Mouse (Mus musculus): Measurements from ENCODE around the gene Ttc21a. TPM values are rescaled to one million over a fixed set of nuclear protein-coding genes. Genes with fewer than 3 reads are reported as not detected.
"Not testable (repeated sequence)": the region's sequence is repeated elsewhere in the genome, so short reads cannot be mapped to it uniquely, and the experiment has no call there.

Ttc21a gene
- total RNA-seq, 2 experiments from 2014 or later: 1.5 to 2.1 TPM

- no peak for ATAC-seq (replicated peaks; ENCODE audit: low FRiP score, poor library complexity, severe bottlenecking)
These were observed 50.9 kb downstream of the Ttc21a start for GRCm38 (mm10) chr9:119988304-119988703.

DNA sequence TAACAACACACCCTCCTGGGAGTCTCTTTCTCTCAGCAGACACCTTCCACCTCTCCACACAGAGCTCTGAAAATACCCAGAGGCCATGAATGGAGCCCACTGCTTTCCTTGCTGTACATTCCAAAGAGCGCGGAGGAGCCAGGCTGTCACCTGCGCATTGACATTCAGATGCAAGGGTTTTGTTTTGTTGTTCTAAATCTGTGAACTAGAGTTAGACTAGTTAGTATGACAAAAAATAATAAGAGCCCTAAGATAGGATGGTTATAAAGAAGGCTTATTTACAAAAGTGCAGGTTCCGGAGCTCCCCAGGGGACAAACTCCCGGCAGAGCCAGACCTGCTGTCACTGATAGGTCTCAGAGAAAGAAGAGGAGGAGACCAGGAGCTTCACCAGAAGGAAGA lies 53.9 kb downstream of the Ttc21a start:
- ATAC-seq (replicated peaks; ENCODE audit: low FRiP score, poor library complexity, severe bottlenecking): no peak

DNA sequence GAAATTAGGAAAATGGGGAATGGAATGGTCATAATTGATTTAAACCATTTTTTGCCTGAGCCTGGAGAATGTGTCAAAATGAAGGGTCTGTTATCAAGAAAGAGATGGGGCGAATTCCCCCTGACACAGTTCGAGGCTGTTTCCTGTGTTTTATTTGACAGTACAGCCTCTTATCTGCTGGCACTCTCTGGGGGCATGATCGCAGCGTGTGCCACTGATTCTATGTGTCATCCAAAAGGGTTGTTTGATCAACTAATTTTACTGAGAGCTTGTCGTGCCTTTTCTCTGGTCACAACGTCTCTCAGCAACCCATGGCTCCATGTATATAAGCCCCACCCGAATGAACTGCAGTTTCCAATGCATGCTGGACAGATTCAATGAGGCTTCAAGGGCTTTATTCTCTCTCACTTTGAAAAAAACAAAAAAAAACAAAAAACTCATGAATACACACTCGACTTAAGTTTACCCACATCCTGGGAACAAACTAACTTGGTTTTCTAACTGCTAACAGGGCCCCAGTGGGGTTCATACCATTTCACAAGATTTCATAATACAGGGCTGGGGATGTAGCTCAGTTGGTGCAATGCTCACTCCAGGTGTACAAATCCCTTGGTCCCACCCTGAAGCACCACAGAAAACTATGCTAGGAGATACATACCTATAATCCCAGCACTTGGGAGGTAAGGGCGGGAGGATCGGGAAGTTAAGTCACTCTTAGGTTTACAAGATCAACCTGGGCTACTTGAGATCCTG lies 55.9 kb downstream of the Ttc21a start:
- ATAC-seq (replicated peaks; ENCODE audit: low FRiP score, poor library complexity, severe bottlenecking): no peak

DNA sequence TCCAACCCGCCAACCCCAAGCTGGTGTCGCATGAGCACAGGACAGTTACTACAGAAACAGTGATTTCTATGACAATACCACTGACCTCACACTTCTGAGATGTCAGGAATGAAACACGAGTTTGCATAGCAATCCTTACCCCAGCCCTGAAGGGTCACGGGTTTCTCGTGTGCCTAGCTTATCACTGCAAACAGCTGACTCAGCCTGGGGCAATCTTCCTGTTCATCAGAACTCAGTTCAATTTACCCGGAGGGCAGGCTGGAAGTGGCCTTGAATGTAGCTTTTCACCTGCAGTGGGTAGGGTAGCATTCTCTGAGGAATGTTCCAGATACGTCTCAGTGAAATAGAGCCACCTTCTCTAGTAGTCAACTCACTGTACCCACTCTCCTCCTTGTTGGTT lies 56.8 kb downstream of the Ttc21a start:
- ATAC-seq (replicated peaks; ENCODE audit: low FRiP score, poor library complexity, severe bottlenecking): no peak

DNA sequence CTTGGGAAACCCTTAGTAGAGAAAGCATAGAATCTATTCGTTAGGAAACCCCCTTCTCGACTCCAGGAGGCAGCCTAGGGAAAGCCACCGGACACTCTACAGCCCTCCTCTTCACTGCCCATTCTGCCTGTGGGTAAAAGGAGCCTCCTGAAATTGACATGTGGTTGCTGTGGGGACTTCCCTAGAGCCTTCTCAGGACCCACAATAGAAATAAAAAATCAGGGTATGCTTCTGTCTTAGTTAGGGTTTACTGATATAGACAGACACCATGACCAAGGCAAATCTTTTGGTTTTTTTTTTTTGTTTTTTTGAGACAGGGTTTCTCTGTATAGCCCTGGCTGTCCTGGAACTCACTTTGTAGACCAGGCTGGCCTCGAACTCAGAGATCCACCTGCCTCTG lies 58.7 kb downstream of the Ttc21a start:
- ATAC-seq (replicated peaks; ENCODE audit: low FRiP score, poor library complexity, severe bottlenecking): no peak

DNA sequence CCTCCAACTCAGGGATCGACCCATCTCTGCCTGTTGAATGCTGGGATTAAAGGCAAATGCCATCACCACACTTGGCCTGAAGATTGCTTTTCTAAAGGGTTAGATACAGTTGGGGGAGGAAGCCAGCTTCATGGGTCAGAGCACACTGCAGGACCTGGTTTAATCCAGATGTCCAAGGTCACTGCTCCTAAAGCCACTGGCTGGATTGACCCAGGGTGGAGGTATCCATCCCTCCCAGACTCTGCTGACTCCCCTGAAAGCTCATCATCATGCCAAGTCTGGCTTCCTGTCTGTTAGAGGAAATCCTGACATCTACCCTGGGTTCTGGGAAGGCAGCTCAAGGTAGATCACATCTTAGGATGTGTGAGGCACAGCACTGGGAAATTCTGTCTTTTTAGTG lies 61.4 kb downstream of the Ttc21a start:
- ATAC-seq (replicated peaks; ENCODE audit: low FRiP score, poor library complexity, severe bottlenecking): no peak

DNA sequence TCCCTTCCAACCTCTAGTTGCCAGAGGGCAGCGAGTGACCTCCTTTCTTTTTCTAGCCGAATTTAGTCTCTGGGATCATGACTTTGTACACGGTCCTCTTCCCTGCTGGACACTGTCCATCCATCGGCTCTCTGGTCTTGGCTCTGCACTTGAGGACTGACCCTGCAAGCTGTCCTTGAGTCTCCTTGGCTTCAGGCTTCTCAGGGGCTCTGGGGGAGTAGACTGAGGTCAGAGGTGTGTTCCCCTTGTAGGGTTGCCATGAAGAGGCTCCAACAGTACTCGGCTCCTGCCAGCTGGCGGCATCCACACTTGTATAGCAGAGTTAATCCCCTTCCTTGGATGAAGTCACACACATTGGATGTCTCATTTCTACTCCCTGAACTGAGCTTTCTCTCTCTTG lies 62.2 kb downstream of the Ttc21a start:
- no peak for ATAC-seq (replicated peaks; ENCODE audit: low FRiP score, poor library complexity, severe bottlenecking)

- ATAC-seq (replicated peaks; ENCODE audit: low FRiP score, poor library complexity, severe bottlenecking): no peak
These were observed 63.4 kb downstream of the Ttc21a start for GRCm38 (mm10) chr9:120000761-120001160.

DNA sequence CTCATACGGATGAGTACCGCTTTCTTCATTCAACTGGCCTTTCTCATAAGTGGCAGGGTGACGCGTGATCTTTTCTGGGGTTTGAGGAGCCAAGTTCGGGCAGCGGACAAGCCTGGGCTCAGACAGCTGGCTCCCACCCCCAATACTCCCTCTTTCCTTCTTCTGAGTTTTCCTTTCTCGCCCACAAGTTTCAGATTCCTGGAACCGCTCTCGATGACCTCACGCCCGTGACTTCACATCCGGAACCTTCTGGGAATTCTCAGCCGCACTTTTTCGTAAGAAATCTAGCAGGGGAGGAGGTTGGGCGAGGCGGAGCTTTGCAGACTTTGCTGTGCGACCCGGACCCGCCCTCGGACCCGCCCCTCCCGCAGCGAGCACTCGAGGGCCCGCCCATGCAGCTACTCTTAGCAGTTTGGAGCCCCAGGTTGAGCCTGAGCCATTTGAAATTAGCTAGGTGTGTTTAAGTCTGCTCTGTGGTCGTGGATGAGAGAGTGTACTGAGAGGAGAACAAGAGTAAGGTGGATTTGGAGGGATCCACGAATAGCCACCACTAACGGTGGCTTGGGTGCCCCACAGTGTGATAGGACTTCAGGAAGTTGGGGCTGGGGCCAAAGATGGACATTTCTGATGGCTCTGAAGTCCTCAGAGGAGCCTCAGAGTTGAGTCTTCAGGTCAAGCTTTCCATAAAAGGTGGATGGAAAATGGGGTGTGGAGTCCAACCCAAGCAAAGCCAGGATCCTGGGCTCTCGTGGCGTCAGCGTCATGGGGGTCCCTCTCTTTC lies 64.7 kb downstream of the Ttc21a start:
- peak; percentile 63 for ATAC-seq (replicated peaks; ENCODE audit: low FRiP score, poor library complexity, severe bottlenecking)

GRCm38 (mm10) chr9:120002893-120003292 lies 65.5 kb downstream of the Ttc21a start:
- ATAC-seq (replicated peaks; ENCODE audit: low FRiP score, poor library complexity, severe bottlenecking): no peak

GRCm38 (mm10) chr9:120005936-120006335 lies 68.5 kb downstream of the Ttc21a start:
- ATAC-seq (replicated peaks; ENCODE audit: low FRiP score, poor library complexity, severe bottlenecking): no peak

DNA sequence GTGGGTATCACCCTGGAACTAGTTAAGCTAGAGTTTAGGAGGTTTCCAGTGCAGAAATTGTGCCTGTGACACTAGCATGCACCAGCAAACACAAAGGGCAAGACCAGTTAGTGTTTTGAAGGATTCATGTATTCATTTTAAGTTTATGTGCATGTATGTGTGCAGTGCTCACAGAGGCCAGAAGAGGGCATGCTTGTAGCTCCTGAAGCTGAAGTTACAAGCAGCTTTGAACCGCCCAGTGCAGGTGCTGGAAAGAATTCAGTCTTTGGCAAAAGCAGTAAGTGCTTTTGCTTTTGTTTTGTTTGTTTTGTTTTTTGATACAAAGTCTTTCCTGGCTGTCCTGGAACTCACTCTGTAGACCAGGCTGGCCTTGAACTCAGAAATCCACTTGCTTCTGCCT lies 70.4 kb downstream of the Ttc21a start:
- no peak for ATAC-seq (replicated peaks; ENCODE audit: low FRiP score, poor library complexity, severe bottlenecking)

DNA sequence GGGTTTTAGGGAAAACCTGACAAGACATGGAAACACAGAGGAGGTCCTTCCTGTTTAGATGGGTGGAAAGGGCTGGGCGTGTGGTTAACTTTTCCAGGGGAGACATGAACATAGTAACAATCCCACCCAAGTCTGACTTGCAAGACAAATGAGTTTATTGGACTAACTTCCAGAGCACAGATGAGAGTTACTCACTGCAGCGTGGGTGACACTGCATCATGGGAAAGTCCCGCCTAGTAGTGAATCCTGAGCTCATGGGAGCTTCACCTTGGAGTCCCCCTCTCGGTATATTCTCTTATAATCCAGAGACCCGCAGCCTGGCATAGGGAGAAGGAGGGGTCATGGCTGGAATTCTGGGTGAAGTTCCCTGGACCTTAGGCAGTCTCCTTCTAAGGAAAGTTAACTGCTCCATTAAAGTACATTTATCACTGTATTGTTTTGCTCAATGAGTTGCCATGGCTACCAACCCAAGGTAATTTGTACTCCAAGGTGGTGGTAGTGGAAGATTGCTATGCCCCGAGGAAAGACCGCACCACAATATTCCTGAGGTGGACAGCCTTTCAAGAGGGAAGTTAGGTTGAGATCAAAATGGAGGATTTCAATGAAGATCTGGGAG lies 71.9 kb downstream of the Ttc21a start:
- no peak for ATAC-seq (replicated peaks; ENCODE audit: low FRiP score, poor library complexity, severe bottlenecking)

GRCm38 (mm10) chr9:120009871-120010270 lies 72.5 kb downstream of the Ttc21a start:
- ATAC-seq (replicated peaks; ENCODE audit: low FRiP score, poor library complexity, severe bottlenecking): no peak

GRCm38 (mm10) chr9:120010781-120011511 lies 73.5 kb downstream of the Ttc21a start:
- ATAC-seq (replicated peaks; ENCODE audit: low FRiP score, poor library complexity, severe bottlenecking): peak; percentile 88

DNA sequence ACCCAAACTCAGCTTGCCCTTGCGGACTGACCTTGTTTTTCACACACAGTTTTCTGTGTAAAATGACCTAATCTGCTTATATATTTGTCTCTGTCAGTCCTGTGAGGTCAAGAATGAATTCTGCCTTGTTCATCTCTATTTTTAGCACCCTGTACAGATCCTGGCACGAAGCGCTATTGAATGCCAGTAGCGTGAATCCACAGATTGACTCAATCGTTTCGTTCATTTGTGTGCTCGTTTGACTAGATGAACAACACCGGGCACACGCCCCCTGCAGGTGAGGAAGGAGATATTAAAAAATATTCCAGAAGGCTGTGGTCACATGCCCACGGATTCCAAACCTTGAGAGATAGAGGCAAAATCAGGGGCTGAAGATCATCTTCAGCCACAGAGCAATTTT lies 74.1 kb downstream of the Ttc21a start:
- no peak for ATAC-seq (replicated peaks; ENCODE audit: low FRiP score, poor library complexity, severe bottlenecking)

DNA sequence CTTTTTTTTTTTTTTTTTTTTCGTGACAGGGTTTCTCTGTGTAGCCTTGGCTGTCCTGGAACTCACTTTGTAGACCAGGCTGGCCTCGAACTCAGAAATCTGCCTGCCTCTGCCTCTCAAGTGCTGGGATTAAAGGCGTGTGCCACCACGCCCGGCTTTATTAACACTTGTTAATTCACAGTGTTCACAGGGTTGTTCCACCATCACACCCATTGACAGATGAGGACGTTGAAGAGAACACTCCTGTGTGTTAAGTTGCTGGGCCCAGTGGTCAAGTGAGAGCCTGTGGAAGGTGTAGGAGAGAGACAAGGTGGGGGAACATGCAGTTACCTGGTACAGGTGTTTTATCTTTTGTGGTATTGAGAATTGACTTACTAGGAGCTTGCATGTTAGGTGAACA lies 74.8 kb downstream of the Ttc21a start:
- ATAC-seq (replicated peaks; ENCODE audit: low FRiP score, poor library complexity, severe bottlenecking): not testable (repeated sequence)

DNA sequence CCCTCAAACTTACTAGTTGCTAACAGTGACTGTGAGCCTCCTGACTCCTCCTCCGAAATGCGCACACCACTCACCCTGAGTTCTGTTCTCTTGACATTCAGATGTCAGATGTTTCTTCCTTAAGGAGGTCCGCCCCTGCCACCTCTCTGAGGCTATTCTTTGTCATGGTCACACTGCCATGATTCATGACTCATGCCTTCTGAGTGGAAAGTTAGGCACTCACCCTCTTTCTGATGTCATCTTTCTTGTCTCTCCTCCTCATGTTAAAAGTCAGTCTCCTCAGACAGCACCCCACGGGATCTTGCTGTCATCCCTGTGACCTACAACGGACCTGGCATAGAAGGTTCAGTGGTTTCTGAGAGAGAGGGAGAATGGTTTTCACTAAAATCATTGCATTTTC lies 75.4 kb downstream of the Ttc21a start:
- no peak for ATAC-seq (replicated peaks; ENCODE audit: low FRiP score, poor library complexity, severe bottlenecking)

- ATAC-seq (replicated peaks; ENCODE audit: low FRiP score, poor library complexity, severe bottlenecking): no peak
These were observed 75.9 kb downstream of the Ttc21a start for GRCm38 (mm10) chr9:120013251-120013820.

GRCm38 (mm10) chr9:120014828-120015227 lies 77.4 kb downstream of the Ttc21a start:
- no peak for ATAC-seq (replicated peaks; ENCODE audit: low FRiP score, poor library complexity, severe bottlenecking)
